Mouse (Mus musculus) brain, embryonic 14.5 days (tissue): ENCODE data around the gene Hrasls5. TPM values are rescaled to one million over a fixed set of nuclear protein-coding genes. Genes with fewer than 3 reads are reported as not detected.

ENCODE experiments used
- DNase-seq: peaks from one replicate; pipeline ENCODE4 v3.0.0-alpha.2; 2011; ENCODE audit warnings: low read depth
- CTCF ChIP-seq: fragments of 200-500 bp; IDR thresholded peaks from 2 replicates; pipeline ENCODE4 v1.5.1; 2012; ENCODE audit warnings: inconsistent platforms, mild to moderate bottlenecking, moderate library complexity, borderline replicate concordance; ENCODE audit not compliant: insufficient read depth, insufficient read length; ENCODE audit errors: extremely low read depth
- POLR2A ChIP-seq: fragments of 200-500 bp; IDR thresholded peaks from 2 replicates; pipeline ENCODE4 v1.6.1; 2012; ENCODE audit warnings: mild to moderate bottlenecking, inconsistent platforms, borderline replicate concordance; ENCODE audit not compliant: poor library complexity, insufficient read depth, insufficient read length, severe bottlenecking; ENCODE audit errors: extremely low read depth
- polyA plus RNA-seq: library from polyadenylated mRNA; depleted of rRNA; stranded (reverse); fragments of >200 nt; gene quantifications from 2 replicates; pipeline ENCODE4 v1.2.3, GENCODE M21; 2012

The Hrasls5 gene
- polyA plus RNA-seq, 1 experiment: not detected

DNA sequence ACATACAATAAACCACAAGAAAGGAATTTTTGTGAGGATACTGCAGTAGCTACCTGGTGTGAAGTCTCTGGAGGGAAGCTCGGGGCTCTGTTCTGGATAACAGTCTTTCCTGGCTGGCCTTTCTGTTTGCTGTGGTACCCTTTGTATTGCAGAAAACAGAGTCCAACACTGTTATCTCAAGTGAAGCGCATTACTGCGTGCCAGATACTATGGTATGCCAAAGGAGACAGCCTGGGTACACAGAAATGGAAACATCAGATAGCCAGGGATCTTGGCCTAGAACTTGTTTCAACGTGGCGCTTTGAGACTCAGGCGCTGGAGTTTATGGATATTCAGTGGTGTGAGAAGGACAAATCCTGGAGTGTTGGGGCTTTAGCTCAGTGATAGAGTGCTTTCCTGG is 26.6 kb upstream of the Hrasls5 start:
- TF ChIP-seq POLR2A (no peak), CTCF (no peak)
- DNase-seq: no peak

DNA sequence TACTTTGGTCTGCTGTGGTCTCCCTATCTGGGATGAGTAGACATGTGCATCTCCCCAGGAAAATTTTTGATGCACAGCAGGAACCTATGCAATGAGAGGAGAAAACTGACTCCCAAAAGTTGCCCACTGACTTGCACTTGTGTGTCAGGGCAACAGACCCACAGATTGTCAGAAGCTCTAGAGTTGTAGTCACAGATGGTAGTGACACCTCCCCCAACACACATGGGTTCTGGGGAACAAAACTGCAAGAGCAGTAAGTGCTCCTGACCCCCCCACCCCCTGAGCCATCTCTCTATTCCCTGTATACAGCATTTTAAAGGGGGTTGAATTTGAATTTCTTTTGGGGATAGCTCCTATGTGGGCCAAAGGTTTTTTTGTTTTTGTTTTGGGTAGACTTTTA is 21.5 kb upstream of the Hrasls5 start:
- TF ChIP-seq CTCF (no peak), POLR2A (no peak)
- DNase-seq: no peak

DNA sequence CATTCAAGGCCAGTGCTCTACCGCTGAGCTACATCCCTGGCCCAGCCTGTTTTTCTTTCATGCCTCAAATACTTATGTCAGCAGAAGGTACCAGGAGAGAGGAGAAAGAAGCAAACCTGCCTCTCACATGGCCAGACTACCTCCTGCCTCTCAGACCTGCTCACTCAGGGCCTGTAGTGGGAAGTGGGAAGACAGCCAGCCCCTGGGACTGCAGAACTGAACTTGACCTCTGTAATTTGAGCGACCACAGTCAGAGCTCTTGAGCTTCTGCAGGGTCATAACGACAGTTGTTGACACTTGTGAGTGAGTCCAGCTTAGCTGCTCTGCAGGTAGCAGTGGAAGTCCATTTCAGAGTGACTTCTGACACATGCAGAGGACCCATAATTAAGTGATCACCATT is 20.3 kb upstream of the Hrasls5 start:
- no peak for TF ChIP-seq CTCF
- no peak for TF ChIP-seq POLR2A
- DNase-seq: no peak

DNA sequence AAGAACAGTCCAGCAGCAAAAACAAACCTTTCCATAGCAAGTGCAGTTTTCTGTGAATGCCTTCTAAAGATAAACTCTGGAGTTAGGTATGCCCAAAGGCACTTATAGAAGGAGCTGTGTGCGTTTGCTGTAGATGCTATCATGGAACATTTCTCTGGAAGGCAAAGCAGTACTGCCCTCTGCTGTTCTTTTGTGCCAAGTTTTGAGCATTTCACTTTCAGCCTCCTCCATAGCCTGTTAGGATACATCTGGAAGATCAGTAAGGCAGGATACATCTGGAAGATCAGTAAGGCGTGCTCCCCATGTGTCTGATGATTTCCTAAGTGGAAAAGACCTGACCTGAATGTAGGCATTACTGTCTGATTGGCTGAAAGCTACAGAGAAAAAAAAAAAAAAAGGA is 16.8 kb upstream of the Hrasls5 start:
- DNase-seq: peak; percentile 63
- TF ChIP-seq POLR2A (no peak), CTCF (peak; percentile 60; the same call in 1 of the 2 replicates)

DNA sequence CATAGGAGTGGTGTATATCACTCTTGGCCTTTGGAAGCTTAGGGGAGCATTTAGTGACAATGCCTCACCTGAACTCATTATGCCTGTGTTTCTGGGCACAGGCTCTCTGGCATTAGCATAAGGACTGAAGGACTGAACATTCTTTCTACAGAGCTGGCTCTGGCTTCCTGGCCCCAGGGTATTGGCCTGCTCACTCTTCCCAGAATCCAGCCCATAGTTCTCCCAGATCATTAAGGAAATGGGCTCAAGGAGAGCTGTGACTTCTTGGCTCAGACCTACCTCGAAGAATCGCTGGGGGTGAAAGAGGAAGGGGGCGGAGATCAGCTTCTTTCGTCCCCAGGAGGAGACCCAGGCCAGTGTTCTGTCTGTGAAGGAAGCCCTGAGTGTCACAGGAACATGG is 13.9 kb upstream of the Hrasls5 start:
- TF ChIP-seq CTCF (no peak), POLR2A (no peak)
- no peak for DNase-seq

DNA sequence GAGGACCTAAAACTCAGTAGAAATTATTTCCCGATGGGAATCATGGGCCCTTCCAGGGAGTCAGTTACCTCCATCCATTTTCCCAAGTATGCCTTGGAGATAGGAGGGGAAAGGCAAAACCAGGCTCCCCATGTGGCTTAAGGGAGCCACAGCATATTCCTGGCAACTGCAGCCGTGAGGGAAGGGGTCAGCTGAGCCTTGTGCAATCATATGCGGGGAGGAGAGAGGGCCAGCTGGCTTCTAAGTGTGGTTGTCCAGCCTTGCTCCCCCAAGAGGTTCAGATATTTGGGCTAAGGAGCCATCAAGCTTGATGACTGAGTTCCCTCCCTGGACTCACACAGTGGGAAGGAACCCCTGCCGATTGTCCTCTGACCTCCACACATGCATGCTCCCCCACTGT is 10.8 kb upstream of the Hrasls5 start:
- DNase-seq: no peak

DNA sequence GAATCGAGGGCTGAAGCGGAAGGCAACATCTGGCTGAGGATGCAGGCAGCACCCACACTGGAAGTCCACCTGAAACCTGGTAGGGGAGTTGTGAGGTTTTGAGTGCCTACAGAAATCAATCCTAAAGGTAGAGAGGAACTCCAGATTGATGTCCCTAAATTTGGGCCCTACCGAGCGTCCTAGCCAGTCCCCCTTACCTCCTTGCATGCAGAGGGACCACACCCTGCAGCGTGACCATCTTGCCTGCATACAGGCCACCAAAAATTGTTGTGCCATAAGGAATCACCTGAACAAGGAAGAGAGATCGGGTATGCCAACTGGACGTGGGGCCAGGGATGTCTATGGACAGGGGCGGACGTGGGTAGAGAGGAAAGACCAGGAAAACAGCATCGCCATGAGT is 8.2 kb upstream of the Hrasls5 start:
- TF ChIP-seq POLR2A: no peak
- no peak for TF ChIP-seq CTCF
- no peak for DNase-seq

More for the DNA sequence above, 10.8 kb upstream of the Hrasls5 start:
- no peak for TF ChIP-seq POLR2A
- no peak for TF ChIP-seq CTCF

DNA sequence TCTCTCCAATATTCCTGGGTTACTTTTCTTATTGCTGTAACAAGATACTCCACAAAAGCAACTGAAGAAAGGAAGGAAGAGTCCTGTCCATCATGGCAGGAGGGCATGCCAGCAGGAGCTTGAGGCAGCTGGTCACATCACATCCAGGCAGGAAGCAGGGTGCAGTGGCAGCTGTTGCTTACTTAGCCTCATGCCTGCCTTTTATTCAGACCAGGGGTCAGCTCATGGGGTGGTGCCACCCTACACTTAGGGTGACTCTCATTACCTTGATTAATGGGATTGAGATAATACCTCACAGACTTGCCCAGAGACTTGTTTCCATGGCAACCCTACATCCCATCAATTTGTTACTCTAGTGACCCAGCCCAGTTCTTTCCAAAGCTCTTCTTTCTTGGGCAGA is 7.3 kb upstream of the Hrasls5 start:
- DNase-seq: peak; percentile 47
- no peak for TF ChIP-seq POLR2A

DNA sequence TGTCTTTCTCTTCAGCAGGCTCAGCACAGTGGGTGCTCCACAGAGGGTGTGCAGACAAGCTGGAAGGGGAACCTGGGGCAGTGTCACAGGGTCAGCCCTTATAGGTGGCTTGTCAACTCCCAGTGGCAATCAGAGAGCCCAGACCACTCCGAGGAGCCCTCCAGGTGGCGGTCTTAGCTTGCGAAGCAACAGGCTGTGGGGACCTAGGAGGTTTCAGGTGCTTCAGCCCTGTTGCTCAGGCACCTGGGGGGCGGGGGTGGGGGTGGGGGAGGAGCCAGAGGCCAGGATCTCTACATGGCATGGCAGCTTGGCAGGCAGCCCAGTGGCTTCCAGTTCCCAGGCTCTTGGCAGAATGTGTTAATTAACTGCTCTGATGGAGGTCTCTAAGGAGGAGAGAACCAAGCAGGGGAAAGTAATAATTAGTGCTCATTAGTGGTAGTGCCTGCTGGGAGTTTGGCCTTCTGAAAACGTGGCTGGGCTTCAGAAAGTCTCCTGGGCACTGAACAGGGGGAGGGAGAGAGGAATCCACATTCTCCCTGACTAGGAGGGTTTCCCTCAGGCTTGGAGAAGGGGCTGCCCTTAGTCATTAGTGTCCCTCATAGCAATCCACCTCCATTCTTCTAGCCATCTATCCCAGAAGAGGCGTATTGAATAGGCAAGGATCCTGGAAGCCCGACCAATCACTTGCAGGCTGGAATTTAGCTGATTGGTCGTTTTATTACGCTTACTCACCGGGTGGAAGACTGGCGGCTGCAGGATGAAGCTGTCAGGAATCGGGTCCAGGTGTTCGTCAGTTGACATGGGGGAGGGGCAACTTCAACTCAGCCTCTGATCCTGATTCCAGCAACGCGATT is 6.2 kb upstream of the Hrasls5 start:
- DNase-seq: peak; percentile 97
- no peak for TF ChIP-seq POLR2A
- TF ChIP-seq CTCF: no peak

DNA sequence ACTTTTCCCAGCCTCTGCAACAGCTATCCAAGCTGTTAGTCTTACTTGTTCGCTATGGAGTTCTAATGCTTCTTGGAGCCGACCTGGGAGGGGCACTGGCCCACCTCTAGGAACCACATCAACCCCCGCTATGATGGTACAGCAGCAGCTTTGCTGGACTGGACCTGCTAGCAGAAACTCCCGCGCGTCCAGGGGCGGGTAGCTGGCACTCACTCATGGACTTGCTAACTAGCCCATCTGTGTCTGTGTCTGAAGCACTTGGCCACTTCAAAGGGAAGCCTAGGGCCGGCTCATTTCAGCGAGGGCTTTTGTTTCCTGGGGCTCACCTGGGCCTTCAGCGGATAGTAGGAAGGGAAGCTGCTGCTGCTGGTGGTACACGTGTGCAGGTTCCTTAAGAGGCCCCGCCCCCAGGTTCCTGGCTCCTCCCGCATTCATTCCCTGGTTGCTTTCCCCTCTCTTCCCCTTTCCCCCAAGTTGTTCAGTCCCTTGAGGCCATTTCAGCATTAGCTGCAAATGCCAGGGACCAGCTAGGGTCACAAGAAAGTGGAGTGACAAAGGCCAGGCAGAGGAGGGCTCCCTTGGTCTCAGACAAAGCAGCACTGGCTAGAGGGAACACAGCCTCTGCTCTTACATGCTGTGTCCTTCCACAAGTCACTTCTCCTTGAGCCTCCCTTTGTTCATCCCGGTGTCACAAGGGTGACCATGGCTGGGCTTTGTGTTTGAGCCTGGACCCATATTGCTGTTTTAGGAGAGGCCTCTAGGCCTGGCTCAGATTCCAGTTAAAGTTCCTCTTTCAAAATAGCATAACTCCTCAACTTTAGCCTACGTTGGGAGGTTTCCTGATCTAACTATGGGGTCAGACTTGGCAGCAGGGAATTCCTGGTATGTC is 5.3 kb upstream of the Hrasls5 start, which contains the start of gene Lgals12:
Gene Lgals12 (minus strand): TSS at position 393 of the 889 bp plus-strand sequence.
- TF ChIP-seq CTCF (no peak), POLR2A (no peak)
- peak; percentile 80 for DNase-seq

DNA sequence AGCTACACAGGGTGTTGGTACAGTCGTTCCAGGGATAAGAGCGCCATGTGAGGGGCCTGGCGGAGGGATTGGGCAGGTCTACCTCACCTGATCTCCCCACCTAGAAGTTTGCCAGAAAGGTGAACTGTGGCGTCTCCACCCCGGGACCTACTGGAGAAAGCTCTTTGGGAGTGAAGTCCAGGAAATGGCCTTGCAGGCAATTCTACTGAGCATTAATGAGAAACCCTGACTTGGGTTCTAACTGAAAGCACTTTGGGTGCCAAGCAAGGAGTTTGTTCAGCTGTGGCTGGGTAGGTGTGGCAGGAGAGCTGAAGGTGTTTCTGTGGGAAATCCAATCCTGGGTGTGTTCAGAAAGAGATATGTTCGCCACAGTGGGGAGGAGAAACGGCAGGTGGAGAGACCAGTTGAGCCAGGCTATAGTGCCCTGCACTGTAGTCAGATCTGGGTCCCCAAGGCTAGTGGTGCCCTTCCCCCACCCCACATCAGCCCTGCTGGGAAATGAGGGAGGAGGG is 4.6 kb upstream of the Hrasls5 start:
- DNase-seq: no peak
- TF ChIP-seq CTCF: no peak
- TF ChIP-seq POLR2A: no peak
